Mouse (Mus musculus): Measurements from ENCODE around the gene Rfx5. TPM values are rescaled to one million over a fixed set of nuclear protein-coding genes. Genes with fewer than 3 reads are reported as not detected.
A peak's percentile ranks its signal among the peaks of the same experiment; 100 is the strongest.
"Not testable (repeated sequence)": the region's sequence is repeated elsewhere in the genome, so short reads cannot be mapped to it uniquely, and the experiment has no call there.

Gene Rfx5
- polyA plus RNA-seq (2014; fragmentation: Nextera tagmentation; extraction: Ambion mirVana): 11.8 and 13.1 TPM in 2 replicates

GRCm38 (mm10) chr3:94953764-94954616 lies at the start of gene Rfx5:
Rfx5 (plus strand) TSS chr3:94954075.
- peak within 1 kb of the TSS; percentile 85 for H3K27ac ChIP-seq (ENCODE audit: low read depth)
- H3K27me3 ChIP-seq (ENCODE audit: insufficient read depth, low read length): no peaks in the 10 kb centered on the region
- DNase-seq: peak; percentile 98
- peak; percentile 97 for ATAC-seq (ENCODE audit: insufficient read depth)
- peaks cover 34% of the 10 kb centered on the region for H3K36me3 ChIP-seq (ENCODE audit: insufficient read depth)
- no peak for TF ChIP-seq CTCF (IDR thresholded peaks at IDR 0.05; ENCODE audit: low read depth)
- no peaks in the 10 kb centered on the region for H3K4me1 ChIP-seq (ENCODE audit: insufficient read depth)
- WGBS: under 1% methylated on average over 50 of the region's 50 CpGs
- peak within 1 kb of the TSS; percentile 52 for H3K4me3 ChIP-seq (ENCODE audit: low read depth, low read length)
- H3K4me2 ChIP-seq: peak within 1 kb of the TSS; percentile 65
- peak within 1 kb of the TSS; percentile 69 for H3K9ac ChIP-seq
- H3K9me3 ChIP-seq (ENCODE audit: low read depth, low read length): no peaks in the 10 kb centered on the region

GRCm38 (mm10) chr3:94904759-94905158 lies 49.1 kb upstream of the Rfx5 start:
- not testable (repeated sequence) for H3K4me2 ChIP-seq; H3K9me3 ChIP-seq (ENCODE audit: low read depth, low read length); ATAC-seq (ENCODE audit: insufficient read depth); H3K9ac ChIP-seq; H3K4me1 ChIP-seq (ENCODE audit: insufficient read depth); H3K4me3 ChIP-seq (ENCODE audit: low read depth, low read length); H3K36me3 ChIP-seq (ENCODE audit: insufficient read depth); H3K27ac ChIP-seq (ENCODE audit: low read depth); DNase-seq; H3K27me3 ChIP-seq (ENCODE audit: insufficient read depth, low read length)
- WGBS: 49% methylated on average over 3 of the region's 3 CpGs
- TF ChIP-seq CTCF (IDR thresholded peaks at IDR 0.05; ENCODE audit: low read depth): peak; percentile 19; the same call in 1 of the 2 replicates

GRCm38 (mm10) chr3:94906482-94906881 lies 47.4 kb upstream of the Rfx5 start:
- Histone ChIP-seq H3K9me3 (ENCODE audit: low read depth, low read length) (no peaks in the 10 kb centered on the region), H3K4me2 (no peak overlapping the region), H3K27me3 (ENCODE audit: insufficient read depth, low read length) (no peaks in the 10 kb centered on the region), H3K9ac (no peak overlapping the region), H3K4me3 (ENCODE audit: low read depth, low read length) (no peak overlapping the region), H3K36me3 (ENCODE audit: insufficient read depth) (no peaks in the 10 kb centered on the region), H3K4me1 (ENCODE audit: insufficient read depth) (no peaks in the 10 kb centered on the region), H3K27ac (ENCODE audit: low read depth) (no peak overlapping the region)
- no peak for DNase-seq
- ATAC-seq (ENCODE audit: insufficient read depth): no peak
- WGBS: 54% methylated on average over 1 of the region's 1 CpGs
- TF ChIP-seq CTCF (IDR thresholded peaks at IDR 0.05; ENCODE audit: low read depth): no peak

GRCm38 (mm10) chr3:94911050-94911693 lies 42.7 kb upstream of the Rfx5 start:
- Histone ChIP-seq H3K36me3 (ENCODE audit: insufficient read depth) (no peaks in the 10 kb centered on the region), H3K9me3 (ENCODE audit: low read depth, low read length) (no peaks in the 10 kb centered on the region), H3K4me1 (ENCODE audit: insufficient read depth) (no peaks in the 10 kb centered on the region; the same call in 1 of the 2 replicates), H3K27me3 (ENCODE audit: insufficient read depth, low read length) (no peaks in the 10 kb centered on the region), H3K4me2 (no peak overlapping the region), H3K4me3 (ENCODE audit: low read depth, low read length) (no peak overlapping the region), H3K9ac (no peak overlapping the region), H3K27ac (ENCODE audit: low read depth) (peak overlapping the region; percentile 58; the same call in 1 of the 2 replicates)
- no peak for DNase-seq
- no peak for TF ChIP-seq CTCF (IDR thresholded peaks at IDR 0.05; ENCODE audit: low read depth)
- WGBS: 52% methylated on average over 2 of the region's 2 CpGs
- ATAC-seq (ENCODE audit: insufficient read depth): no peak

- H3K27me3 ChIP-seq (ENCODE audit: insufficient read depth, low read length): no peaks in the 10 kb centered on the region
- no peak for TF ChIP-seq CTCF (IDR thresholded peaks at IDR 0.05; ENCODE audit: low read depth)
- ATAC-seq (ENCODE audit: insufficient read depth): no peak
- H3K4me2 ChIP-seq: no peak overlapping the region
- no peaks in the 10 kb centered on the region for H3K9me3 ChIP-seq (ENCODE audit: low read depth, low read length)
- no peak for DNase-seq
- H3K4me3 ChIP-seq (ENCODE audit: low read depth, low read length): no peak overlapping the region
- H3K9ac ChIP-seq: no peak overlapping the region
- no peaks in the 10 kb centered on the region; the same call in 1 of the 2 replicates for H3K4me1 ChIP-seq (ENCODE audit: insufficient read depth)
- no peaks in the 10 kb centered on the region for H3K36me3 ChIP-seq (ENCODE audit: insufficient read depth)
- no peak overlapping the region for H3K27ac ChIP-seq (ENCODE audit: low read depth)
- 44% methylated on average over 5 of the region's 5 CpGs for WGBS
These were observed 40.1 kb upstream of the Rfx5 start for GRCm38 (mm10) chr3:94913801-94914200.

GRCm38 (mm10) chr3:94915903-94916741 lies 37.8 kb upstream of the Rfx5 start:
- Histone ChIP-seq H3K4me2 (no peak overlapping the region), H3K4me1 (ENCODE audit: insufficient read depth) (no peaks in the 10 kb centered on the region; the same call in 1 of the 2 replicates), H3K27ac (ENCODE audit: low read depth) (no peak overlapping the region; the same call in 1 of the 2 replicates), H3K27me3 (ENCODE audit: insufficient read depth, low read length) (no peaks in the 10 kb centered on the region), H3K9me3 (ENCODE audit: low read depth, low read length) (no peaks in the 10 kb centered on the region), H3K36me3 (ENCODE audit: insufficient read depth) (no peaks in the 10 kb centered on the region), H3K4me3 (ENCODE audit: low read depth, low read length) (no peak overlapping the region), H3K9ac (no peak overlapping the region)
- DNase-seq (peak; percentile 13), ATAC-seq (ENCODE audit: insufficient read depth) (no peak)
- TF ChIP-seq CTCF (IDR thresholded peaks at IDR 0.05; ENCODE audit: low read depth): no peak
- 72% methylated on average over 7 of the region's 7 CpGs for WGBS
